Mouse (Mus musculus): ENCODE results near the gene Sapcd1. TPM values are rescaled to one million over a fixed set of nuclear protein-coding genes. Genes with fewer than 3 reads are reported as not detected.

Gene Sapcd1
- polyA plus RNA-seq (2017; shearing (Covaris generic)) = not detected

GRCm38 (mm10) chr17:35027277-35028068 is at the start of gene Sapcd1:
Gene Sapcd1, minus strand, starts transcription at chr17:35028016.

GRCm38 (mm10) chr17:35076507-35077176 is 48.8 kb upstream of the Sapcd1 start, which contains the start of gene Ly6g6e:
Gene Ly6g6e, plus strand, starts transcription at chr17:35076902.

GRCm38 (mm10) chr17:35066084-35066483 is 38.3 kb upstream of the Sapcd1 start, which contains the start of gene Mpig6b:
Gene Mpig6b, minus strand, starts transcription at chr17:35066184.

GRCm38 (mm10) chr17:35064951-35065947 is 37.4 kb upstream of the Sapcd1 start, which contains the start of gene Ly6g6c:
Gene Ly6g6c, plus strand, starts transcription at chr17:35065388.

GRCm38 (mm10) chr17:35058911-35059892 is 31.4 kb upstream of the Sapcd1 start, which contains the start of gene Ddah2:
Gene Ddah2, plus strand, starts transcription at chr17:35059035.

GRCm38 (mm10) chr17:35049561-35050016 is 21.8 kb upstream of the Sapcd1 start, which contains the start of gene Clic1:
Gene Clic1, plus strand, starts transcription at chr17:35049966.

GRCm38 (mm10) chr17:35046681-35047455 is 19.1 kb upstream of the Sapcd1 start, which contains the start of gene Msh5:
Gene Msh5, minus strand, starts transcription at chr17:35046745.

GRCm38 (mm10) chr17:35016376-35016775 is 11.4 kb downstream of the Sapcd1 start, which contains the start of gene Vwa7:
Gene Vwa7, plus strand, starts transcription at chr17:35016579.

GRCm38 (mm10) chr17:35000717-35001451 is 26.9 kb downstream of the Sapcd1 start, which contains the start of gene Vars:
Gene Vars, plus strand, starts transcription at chr17:35000987.

GRCm38 (mm10) chr17:34981690-34982180 is 46.1 kb downstream of the Sapcd1 start, which contains the start of gene Lsm2:
Gene Lsm2, plus strand, starts transcription at chr17:34981862.

Other genes starting within 250 kb of the Sapcd1 start
- gene Cyp21a1, start 223.5 kb downstream of the Sapcd1 start, polyA plus RNA-seq (2017; shearing (Covaris generic)) = not detected
- 18.7 TPM for gene Stk19, start 191.1 kb downstream of the Sapcd1 start, polyA plus RNA-seq (2017; shearing (Covaris generic))
- gene Dxo, start 191.0 kb downstream of the Sapcd1 start, polyA plus RNA-seq (2017; shearing (Covaris generic)) = 89.1 TPM
- gene Skiv2l, start 177.8 kb downstream of the Sapcd1 start, polyA plus RNA-seq (2017; shearing (Covaris generic)) = 137 TPM
- 27.2 TPM for gene Nelfe, start 177.6 kb downstream of the Sapcd1 start, polyA plus RNA-seq (2017; shearing (Covaris generic))
- gene Cfb, start 165.5 kb downstream of the Sapcd1 start, polyA plus RNA-seq (2017; shearing (Covaris generic)) = not detected
- gene Zbtb12, start 148.5 kb downstream of the Sapcd1 start, polyA plus RNA-seq (2017; shearing (Covaris generic)) = 0.32 TPM
- not detected for gene Gm20547, start 146.0 kb downstream of the Sapcd1 start, polyA plus RNA-seq (2017; shearing (Covaris generic))
- not detected for gene C2, start 129.8 kb downstream of the Sapcd1 start, polyA plus RNA-seq (2017; shearing (Covaris generic))
- 49.8 TPM for gene Ehmt2, start 129.5 kb downstream of the Sapcd1 start, polyA plus RNA-seq (2017; shearing (Covaris generic))
- not detected for gene Slc44a4, start 113.5 kb downstream of the Sapcd1 start, polyA plus RNA-seq (2017; shearing (Covaris generic))
- 116 TPM for gene Neu1, start 96.8 kb downstream of the Sapcd1 start, polyA plus RNA-seq (2017; shearing (Covaris generic))
- 785 TPM for gene Hspa1b, start 68.8 kb downstream of the Sapcd1 start, polyA plus RNA-seq (2017; shearing (Covaris generic))
- 42.4 TPM for gene Gm20481, start 58.1 kb downstream of the Sapcd1 start, polyA plus RNA-seq (2017; shearing (Covaris generic))
- 403 TPM for gene Hspa1a, start 55.9 kb downstream of the Sapcd1 start, polyA plus RNA-seq (2017; shearing (Covaris generic))
- 0.17 TPM for gene Hspa1l, start 55.3 kb downstream of the Sapcd1 start, polyA plus RNA-seq (2017; shearing (Covaris generic))
- 59.4 TPM for gene Lsm2, start 46.2 kb downstream of the Sapcd1 start, polyA plus RNA-seq (2017; shearing (Covaris generic))
- 151 TPM for gene Vars, start 27.0 kb downstream of the Sapcd1 start, polyA plus RNA-seq (2017; shearing (Covaris generic))
- not detected for gene Vwa7, start 11.4 kb downstream of the Sapcd1 start, polyA plus RNA-seq (2017; shearing (Covaris generic))
- 4.4 TPM for gene Msh5, start 18.7 kb upstream of the Sapcd1 start, polyA plus RNA-seq (2017; shearing (Covaris generic))
- 228 TPM for gene Clic1, start 21.9 kb upstream of the Sapcd1 start, polyA plus RNA-seq (2017; shearing (Covaris generic))
- 0.95 TPM for gene Ddah2, start 31.0 kb upstream of the Sapcd1 start, polyA plus RNA-seq (2017; shearing (Covaris generic))
- not detected for gene Ly6g6c, start 37.4 kb upstream of the Sapcd1 start, polyA plus RNA-seq (2017; shearing (Covaris generic))
- not detected for gene Mpig6b, start 38.2 kb upstream of the Sapcd1 start, polyA plus RNA-seq (2017; shearing (Covaris generic))
- gene Ly6g6e, start 48.9 kb upstream of the Sapcd1 start, polyA plus RNA-seq (2017; shearing (Covaris generic)) = not detected
- not detected for gene Ly6g6d, start 50.0 kb upstream of the Sapcd1 start, polyA plus RNA-seq (2017; shearing (Covaris generic))
- not detected for gene Ly6g6f, start 57.6 kb upstream of the Sapcd1 start, polyA plus RNA-seq (2017; shearing (Covaris generic))
- 90.2 TPM for gene Abhd16a, start 61.2 kb upstream of the Sapcd1 start, polyA plus RNA-seq (2017; shearing (Covaris generic))
- not detected for gene Ly6g5c, start 80.3 kb upstream of the Sapcd1 start, polyA plus RNA-seq (2017; shearing (Covaris generic))
- 1.2 TPM for gene Ly6g5b, start 87.4 kb upstream of the Sapcd1 start, polyA plus RNA-seq (2017; shearing (Covaris generic))
- gene Gpank1, start 93.4 kb upstream of the Sapcd1 start, polyA plus RNA-seq (2017; shearing (Covaris generic)) = 64.4 TPM
- gene Csnk2b, start 94.0 kb upstream of the Sapcd1 start, polyA plus RNA-seq (2017; shearing (Covaris generic)) = 190 TPM
- gene D17H6S53E, start 98.4 kb upstream of the Sapcd1 start, polyA plus RNA-seq (2017; shearing (Covaris generic)) = 0.75 TPM
- not detected for gene Apom, start 104.0 kb upstream of the Sapcd1 start, polyA plus RNA-seq (2017; shearing (Covaris generic))
- 77.8 TPM for gene Bag6, start 107.2 kb upstream of the Sapcd1 start, polyA plus RNA-seq (2017; shearing (Covaris generic))
- 31.3 TPM for gene Prrc2a, start 136.9 kb upstream of the Sapcd1 start, polyA plus RNA-seq (2017; shearing (Covaris generic))
- not detected for gene Aif1, start 148.1 kb upstream of the Sapcd1 start, polyA plus RNA-seq (2017; shearing (Covaris generic))
- gene Lst1, start 160.4 kb upstream of the Sapcd1 start, polyA plus RNA-seq (2017; shearing (Covaris generic)) = 1.8 TPM
- gene Ltb, start 166.4 kb upstream of the Sapcd1 start, polyA plus RNA-seq (2017; shearing (Covaris generic)) = 754 TPM
- 4.2 TPM for gene Tnf, start 174.0 kb upstream of the Sapcd1 start, polyA plus RNA-seq (2017; shearing (Covaris generic))
- 24.6 TPM for gene Lta, start 177.3 kb upstream of the Sapcd1 start, polyA plus RNA-seq (2017; shearing (Covaris generic))
- gene Gm16181, start 192.8 kb upstream of the Sapcd1 start, polyA plus RNA-seq (2017; shearing (Covaris generic)) = not detected
- 1.4 TPM for gene Atp6v1g2, start 205.6 kb upstream of the Sapcd1 start, polyA plus RNA-seq (2017; shearing (Covaris generic))
- gene Nfkbil1, start 207.8 kb upstream of the Sapcd1 start, polyA plus RNA-seq (2017; shearing (Covaris generic)) = 16.0 TPM
- gene Ddx39b, start 213.7 kb upstream of the Sapcd1 start, polyA plus RNA-seq (2017; shearing (Covaris generic)) = 192 TPM
- 5,786 TPM for gene H2-D1, start 234.7 kb upstream of the Sapcd1 start, polyA plus RNA-seq (2017; shearing (Covaris generic))